In genomic region chr7:98002617-98003016, GRCm38 (mm10) we compare ENCODE assay signal across 29 mouse cellular contexts.
A peak's percentile ranks its signal among the peaks of the same experiment; 100 is the strongest.
DNase-seq lines count a peak whose midpoint lies in the region; ATAC-seq lines count a peak whose summit lies in the region.
"Had no signal": no experiment of that assay in that cellular context is flagged by ENCODE, and none has a peak within 500 bp of the region (broad histone marks: within the 10 kb centered on the region; RNA-seq: fewer than 3 reads in every experiment).

No protein-coding gene starts in this region.

- no peaks in the 10 kb centered on the region for H3K27me3 ChIP-seq in liver, embryonic 16.5 days (ENCODE audit: control insufficient read depth, insufficient read depth, low read depth, low read length)
- no peaks in the 10 kb centered on the region for H3K27me3 ChIP-seq in lung, embryonic 16.5 days (ENCODE audit: control insufficient read depth, insufficient read depth, low read depth, low read length)
- no peaks in the 10 kb centered on the region for H3K27me3 ChIP-seq in stomach, embryonic 14.5 days (ENCODE audit: control insufficient read depth, insufficient read depth, low read length)
- no peaks in the 10 kb centered on the region for H3K27me3 ChIP-seq in intestine, embryonic 15.5 days (replicated peaks)
- H3K27me3 ChIP-seq: embryonic facial prominence, embryonic 12.5 days; heart, embryonic 15.5 days; limb, embryonic 15.5 days; neural tube, embryonic 15.5 days had no signal

- no peak overlapping the region for H3K27ac ChIP-seq in liver, embryonic 16.5 days (ENCODE audit: low read length)
- no peak overlapping the region for H3K27ac ChIP-seq in lung, embryonic 16.5 days (ENCODE audit: low read length)
- no peak overlapping the region for H3K27ac ChIP-seq in stomach, embryonic 14.5 days (ENCODE audit: low read length)
- no peak overlapping the region for H3K27ac ChIP-seq in intestine, embryonic 15.5 days
- H3K27ac ChIP-seq: embryonic facial prominence, embryonic 12.5 days; heart, embryonic 10.5 days; heart, embryonic 15.5 days; hindbrain, postnatal 0 days; limb, embryonic 10.5 days; limb, embryonic 15.5 days; neural tube, embryonic 15.5 days had no signal

- WGBS in liver, embryonic 16.5 days (ENCODE audit: insufficient replicate concordance), result 61% methylated on average over 7 of the region's 7 CpGs
- 57% methylated on average over 7 of the region's 7 CpGs for WGBS in lung, embryonic 16.5 days
- 72% methylated on average over 7 of the region's 7 CpGs for WGBS in stomach, embryonic 14.5 days
- WGBS in intestine, embryonic 15.5 days, result 68% methylated on average over 7 of the region's 7 CpGs

- H3K36me3 ChIP-seq in liver, embryonic 16.5 days (ENCODE audit: control insufficient read depth, insufficient read depth), result no peaks in the 10 kb centered on the region
- no peaks in the 10 kb centered on the region for H3K36me3 ChIP-seq in lung, embryonic 16.5 days (ENCODE audit: control insufficient read depth, insufficient read depth, low read length)
- no peaks in the 10 kb centered on the region for H3K36me3 ChIP-seq in stomach, embryonic 14.5 days (ENCODE audit: control insufficient read depth, insufficient read depth, low read length)
- no peaks in the 10 kb centered on the region for H3K36me3 ChIP-seq in intestine, embryonic 15.5 days
- H3K36me3 ChIP-seq: embryonic facial prominence, embryonic 12.5 days; heart, embryonic 10.5 days; heart, embryonic 15.5 days; limb, embryonic 10.5 days; limb, embryonic 15.5 days; neural tube, embryonic 15.5 days had no signal

- H3K4me2 ChIP-seq in liver, embryonic 16.5 days (ENCODE audit: low read depth, low read length), result no peak overlapping the region
- no peak overlapping the region for H3K4me2 ChIP-seq in lung, embryonic 16.5 days (ENCODE audit: low read depth, low read length)
- H3K4me2 ChIP-seq in stomach, embryonic 14.5 days (replicated peaks; ENCODE audit: low read depth, low read length), result no peak overlapping the region
- no peak overlapping the region for H3K4me2 ChIP-seq in intestine, embryonic 15.5 days (replicated peaks)
- H3K4me2 ChIP-seq: embryonic facial prominence, embryonic 12.5 days; heart, embryonic 15.5 days; limb, embryonic 15.5 days; neural tube, embryonic 15.5 days had no signal

- H3K4me3 ChIP-seq in liver, embryonic 16.5 days (ENCODE audit: low read depth, low read length), result no peak overlapping the region
- H3K4me3 ChIP-seq in lung, embryonic 16.5 days (ENCODE audit: low read length), result no peak overlapping the region
- no peak overlapping the region for H3K4me3 ChIP-seq in stomach, embryonic 14.5 days (ENCODE audit: low read depth, low read length)
- H3K4me3 ChIP-seq in intestine, embryonic 15.5 days (replicated peaks), result no peak overlapping the region
- H3K4me3 ChIP-seq: embryonic facial prominence, embryonic 12.5 days; heart, embryonic 10.5 days; heart, embryonic 15.5 days; limb, embryonic 10.5 days; limb, embryonic 15.5 days; neural tube, embryonic 15.5 days had no signal

- H3K9me3 ChIP-seq in liver, embryonic 16.5 days (replicated peaks; ENCODE audit: control insufficient read depth, low read length), result no peaks in the 10 kb centered on the region
- H3K9me3 ChIP-seq in lung, embryonic 16.5 days (ENCODE audit: control insufficient read depth, low read length), result no peaks in the 10 kb centered on the region
- H3K9me3 ChIP-seq in stomach, embryonic 14.5 days (ENCODE audit: control insufficient read depth, low read depth, low read length), result no peaks in the 10 kb centered on the region
- H3K9me3 ChIP-seq in intestine, embryonic 15.5 days, result no peaks in the 10 kb centered on the region
- H3K9me3 ChIP-seq: embryonic facial prominence, embryonic 12.5 days; heart, embryonic 10.5 days; heart, embryonic 15.5 days; limb, embryonic 10.5 days; limb, embryonic 15.5 days; neural tube, embryonic 15.5 days had no signal

- no peaks in the 10 kb centered on the region for H3K4me1 ChIP-seq in liver, embryonic 16.5 days (ENCODE audit: control insufficient read depth, low read depth, low read length)
- H3K4me1 ChIP-seq in lung, embryonic 16.5 days (replicated peaks; ENCODE audit: control insufficient read depth, insufficient read depth, low read length), result no peaks in the 10 kb centered on the region
- H3K4me1 ChIP-seq in stomach, embryonic 14.5 days (ENCODE audit: control insufficient read depth, insufficient read depth, low read length), result no peaks in the 10 kb centered on the region
- H3K4me1 ChIP-seq in intestine, embryonic 15.5 days (replicated peaks), result no peaks in the 10 kb centered on the region
- H3K4me1 ChIP-seq: embryonic facial prominence, embryonic 12.5 days; heart, embryonic 10.5 days; heart, embryonic 15.5 days; limb, embryonic 10.5 days; limb, embryonic 15.5 days; neural tube, embryonic 15.5 days had no signal

- no peak for DNase-seq in liver
- no peak for DNase-seq in gastrocnemius, postnatal 25 days
- DNase-seq in spleen, postnatal 14 days (ENCODE audit: low spot score in 2 of 2), result no peak
- DNase-seq: adrenal gland, postnatal 14 days; cerebellum, adult 11-12 months; cerebellum, adult 9-11 months; embryo, embryonic 11 days; gastrocnemius, postnatal 14 days; heart, adult 11 months; kidney, adult 8-10 months; kidney, postnatal 10 days; layer of hippocampus, adult 9-11 months; midbrain, embryonic 14.5 days; retina, postnatal 1 day; right cerebral cortex, postnatal 25 days; thymus, postnatal 14 days had no signal

- no peak overlapping the region for H3K9ac ChIP-seq in liver, embryonic 16.5 days (ENCODE audit: low read depth, low read length)
- no peak overlapping the region for H3K9ac ChIP-seq in lung, embryonic 16.5 days (ENCODE audit: low read length)
- H3K9ac ChIP-seq in stomach, embryonic 14.5 days (replicated peaks; ENCODE audit: low read depth, low read length), result no peak overlapping the region
- H3K9ac ChIP-seq in intestine, embryonic 15.5 days, result no peak overlapping the region
- H3K9ac ChIP-seq: embryonic facial prominence, embryonic 12.5 days; heart, embryonic 15.5 days; limb, embryonic 15.5 days; neural tube, embryonic 15.5 days had no signal

- ATAC-seq in liver, embryonic 16.5 days (ENCODE audit: low read depth), result peak; percentile 75
- ATAC-seq in lung, embryonic 16.5 days (ENCODE audit: low read depth), result peak; percentile 85
- ATAC-seq in stomach, embryonic 14.5 days (ENCODE audit: insufficient number of reproducible peaks, insufficient read depth, low FRiP score, low read depth), result peak; percentile 61; the same call in 1 of the 2 replicates
- no peak for ATAC-seq in intestine, embryonic 15.5 days
- ATAC-seq: forebrain, embryonic 14.5 days; hindbrain, postnatal 0 days; intestine, embryonic 16.5 days had no signal
